Mouse (Mus musculus) limb, embryonic 12.5 days (tissue): Measurements from ENCODE around the gene Phpt1. TPM values are rescaled to one million over a fixed set of nuclear protein-coding genes. Genes with fewer than 3 reads are reported as not detected.
"Not testable (repeated sequence)": the region's sequence is repeated elsewhere in the genome, so short reads cannot be mapped to it uniquely, and the experiment has no call there.

Experiments
- ATAC-seq: fragments of 200-750 bp; cut with Nextera tagmentation; 2 replicates; pipeline ENCODE4 v1.8.0; 2017; ENCODE audit warnings: low read depth, moderate TSS enrichment; ENCODE audit not compliant: insufficient number of reproducible peaks, insufficient read depth, low FRiP score, low TSS enrichment
- H3K27ac ChIP-seq: fragments of 300-500 bp; sonication (generic); 2 replicates; pipeline ENCODE4 v1.5.1; 2016; ENCODE audit warnings: mild to moderate bottlenecking, moderate library complexity
- H3K27me3 ChIP-seq: fragments of 300-500 bp; sonication (generic); 2 replicates; pipeline ENCODE4 v1.6.1; 2016; ENCODE audit warnings: mild to moderate bottlenecking, moderate library complexity
- H3K36me3 ChIP-seq: fragments of 300-500 bp; sonication (generic); 2 replicates; pipeline ENCODE4 v1.6.1; 2016; ENCODE audit warnings: mild to moderate bottlenecking, moderate library complexity
- H3K4me1 ChIP-seq: fragments of 300-500 bp; sonication (generic); replicated peaks from 2 replicates; pipeline ENCODE4 v1.6.1; 2016
- H3K4me2 ChIP-seq: fragments of 300-500 bp; sonication (generic); 2 replicates; pipeline ENCODE4 v1.6.1; 2016; ENCODE audit warnings: mild to moderate bottlenecking, moderate library complexity
- H3K4me3 ChIP-seq: fragments of 300-500 bp; sonication (generic); replicated peaks from 2 replicates; pipeline ENCODE4 v1.5.1; 2016; ENCODE audit warnings: mild to moderate bottlenecking
- H3K9ac ChIP-seq: fragments of 300-500 bp; sonication (generic); replicated peaks from 2 replicates; pipeline ENCODE4 v1.6.1; 2016; ENCODE audit warnings: mild to moderate bottlenecking, moderate library complexity
- H3K9me3 ChIP-seq: fragments of 300-500 bp; sonication (generic); 2 replicates; pipeline ENCODE4 v1.6.1; 2016; ENCODE audit warnings: mild to moderate bottlenecking, moderate library complexity
- WGBS: fragments of 180-500 bp; shearing (Covaris S2); methylation state at CpG from one replicate; pipeline ENCODE4 v1.1.7; 2016; 5-methylcytosine and 5-hydroxymethylcytosine counted together
- polyA plus RNA-seq: library from polyadenylated mRNA; unstranded; fragments of >200 nt; fragmentation: Nextera tagmentation; extraction: Ambion mirVana; gene quantifications from 2 replicates; pipeline ENCODE4 v1.2.1, GENCODE M21; 2016

The Phpt1 gene
- polyA plus RNA-seq, 1 experiment from 2014 or later = 183 TPM

- Histone ChIP-seq H3K27me3 (no peaks in the 10 kb centered on the region), H3K36me3 (peaks cover 29% of the 10 kb centered on the region), H3K9me3 (no peaks in the 10 kb centered on the region), H3K4me3 (peak within 1 kb of the TSS; percentile 96), H3K27ac (peak within 1 kb of the TSS; percentile 79), H3K9ac (peak within 1 kb of the TSS; percentile 91), H3K4me1 (peaks cover 18% of the 10 kb centered on the region), H3K4me2 (peak within 1 kb of the TSS; percentile 97)
- WGBS = under 1% methylated on average over 61 of the region's 61 CpGs
- ATAC-seq = peak; percentile 95
These were observed 17.6 kb downstream of the Phpt1 start, which contains the start of gene Edf1 for GRCm38 (mm10) chr2:25557221-25557963. Gene Edf1, plus strand, starts transcription at chr2:25557847.

GRCm38 (mm10) chr2:25556296-25556695, 18.7 kb downstream of the Phpt1 start:
- Histone ChIP-seq H3K4me2 (0 out of 2 replicates have a peak overlapping the region, but pooled peaks have one; percentile 97), H3K9me3 (no peaks in the 10 kb centered on the region), H3K4me3 (no peak overlapping the region), H3K9ac (no peak overlapping the region), H3K36me3 (peaks cover 18% of the 10 kb centered on the region), H3K27ac (no peak overlapping the region), H3K27me3 (no peaks in the 10 kb centered on the region), H3K4me1 (peaks cover 18% of the 10 kb centered on the region)
- no peak for ATAC-seq
- 54% methylated on average over 1 of the region's 1 CpGs for WGBS

GRCm38 (mm10) chr2:25555479-25555878, 19.5 kb downstream of the Phpt1 start:
- WGBS = 58% methylated on average over 2 of the region's 2 CpGs
- H3K4me2 ChIP-seq, H3K4me3 ChIP-seq, H3K9me3 ChIP-seq, ATAC-seq, H3K27ac ChIP-seq, H3K27me3 ChIP-seq, H3K9ac ChIP-seq: not testable (repeated sequence)
- Histone ChIP-seq H3K36me3 (peaks cover 10% of the 10 kb centered on the region), H3K4me1 (peaks cover 18% of the 10 kb centered on the region)

GRCm38 (mm10) chr2:25553171-25553786, 21.7 kb downstream of the Phpt1 start:
- not testable (repeated sequence) for H3K9ac ChIP-seq

GRCm38 (mm10) chr2:25551186-25551585, 23.8 kb downstream of the Phpt1 start:
- Histone ChIP-seq H3K27ac (no peak overlapping the region), H3K4me1 (0 out of 2 replicates have a peak, but pooled peaks cover 2% of the 10 kb centered on the region), H3K9me3 (no peaks in the 10 kb centered on the region), H3K36me3 (no peaks in the 10 kb centered on the region), H3K9ac (no peak overlapping the region), H3K4me3 (no peak overlapping the region), H3K4me2 (no peak overlapping the region), H3K27me3 (no peaks in the 10 kb centered on the region)
- WGBS = 36% methylated on average over 5 of the region's 5 CpGs
- no peak for ATAC-seq

More at GRCm38 (mm10) chr2:25553171-25553786, 21.7 kb downstream of the Phpt1 start:
- 85% methylated on average over 4 of the region's 4 CpGs for WGBS
- not testable (repeated sequence) for H3K4me1 ChIP-seq, H3K27me3 ChIP-seq, H3K4me3 ChIP-seq, ATAC-seq, H3K9me3 ChIP-seq, H3K36me3 ChIP-seq, H3K4me2 ChIP-seq, H3K27ac ChIP-seq

GRCm38 (mm10) chr2:25549021-25549991, 25.7 kb downstream of the Phpt1 start:
- 64% methylated on average over 9 of the region's 9 CpGs for WGBS
- no peak overlapping the region for H3K4me3 ChIP-seq
- no peaks in the 10 kb centered on the region for H3K27me3 ChIP-seq
- H3K9me3 ChIP-seq = no peaks in the 10 kb centered on the region
- no peak overlapping the region for H3K9ac ChIP-seq
- no peak for ATAC-seq
- no peak overlapping the region for H3K4me2 ChIP-seq
- no peak overlapping the region for H3K27ac ChIP-seq
- peaks cover 17% of the 10 kb centered on the region for H3K4me1 ChIP-seq
- 0 out of 2 replicates have a peak, but pooled peaks cover 8% of the 10 kb centered on the region for H3K36me3 ChIP-seq

- H3K27ac ChIP-seq = peak within 1 kb of the TSS; percentile 84
- H3K4me2 ChIP-seq = peak within 1 kb of the TSS; percentile 59
- no peaks in the 10 kb centered on the region for H3K9me3 ChIP-seq
- H3K4me3 ChIP-seq = peak within 1 kb of the TSS; percentile 66
- 4% methylated on average over 48 of the region's 48 CpGs for WGBS
- peaks cover 18% of the 10 kb centered on the region for H3K4me1 ChIP-seq
- ATAC-seq = peak; percentile 99
- H3K27me3 ChIP-seq = no peaks in the 10 kb centered on the region
- 0 out of 2 replicates have a peak, but pooled peaks cover 8% of the 10 kb centered on the region for H3K36me3 ChIP-seq
- H3K9ac ChIP-seq = peak within 1 kb of the TSS; percentile 80
These were observed 28.1 kb downstream of the Phpt1 start, which contains the start of gene Traf2 for GRCm38 (mm10) chr2:25546811-25547491. Gene Traf2, minus strand, starts transcription at chr2:25546940.

GRCm38 (mm10) chr2:25545996-25546810, 28.8 kb downstream of the Phpt1 start:
- Histone ChIP-seq H3K9me3 (no peaks in the 10 kb centered on the region), H3K9ac (peak overlapping the region; percentile 80), H3K4me1 (peaks cover 23% of the 10 kb centered on the region), H3K4me3 (peak overlapping the region; percentile 66), H3K27me3 (no peaks in the 10 kb centered on the region), H3K36me3 (0 out of 2 replicates have a peak, but pooled peaks cover 8% of the 10 kb centered on the region), H3K27ac (peak overlapping the region; percentile 84), H3K4me2 (peak overlapping the region; percentile 59)
- WGBS = 7% methylated on average over 43 of the region's 43 CpGs
- peak; percentile 74 for ATAC-seq

- H3K27me3 ChIP-seq = no peaks in the 10 kb centered on the region
- H3K27ac ChIP-seq = no peak overlapping the region
- H3K4me3 ChIP-seq = no peak overlapping the region
- H3K4me2 ChIP-seq = no peak overlapping the region
- peaks cover 31% of the 10 kb centered on the region for H3K36me3 ChIP-seq
- H3K9me3 ChIP-seq = no peaks in the 10 kb centered on the region
- 0 out of 2 replicates have a peak overlapping the region, but pooled peaks have one; percentile 18 for H3K9ac ChIP-seq
- 79% methylated on average over 10 of the region's 10 CpGs for WGBS
- peaks cover 21% of the 10 kb centered on the region for H3K4me1 ChIP-seq
- no peak for ATAC-seq
These were observed 33.2 kb downstream of the Phpt1 start for GRCm38 (mm10) chr2:25541644-25542367.
